Mouse (Mus musculus) induced T-regulatory cell, adult 2 months (primary cell): ENCODE measurements around the gene Rgs6.
A peak's percentile ranks its signal among the peaks of the same experiment; 100 is the strongest.

ENCODE experiments used
- DNase-seq: peaks from one replicate; pipeline ENCODE4 v3.0.0-alpha.2; 2012; ENCODE audit warnings: low read depth

Rgs6 gene

GRCm38 (mm10) chr12:82588017-82588416, at the start of gene Rgs6:
Gene Rgs6 (plus strand): TSS chr12:82588292.
- no peak for DNase-seq

GRCm38 (mm10) chr12:82547127-82547526, 41.0 kb upstream of the Rgs6 start:
- no peak for DNase-seq

- no peak for DNase-seq
Observed at GRCm38 (mm10) chr12:82549228-82549627, 38.9 kb upstream of the Rgs6 start.

- DNase-seq = no peak
Observed at GRCm38 (mm10) chr12:82550076-82550475, 38.0 kb upstream of the Rgs6 start.

- no peak for DNase-seq
Observed at GRCm38 (mm10) chr12:82552376-82552775, 35.7 kb upstream of the Rgs6 start.

GRCm38 (mm10) chr12:82562916-82563315, 25.2 kb upstream of the Rgs6 start:
- DNase-seq = no peak

- peak; percentile 3 for DNase-seq
Observed at GRCm38 (mm10) chr12:82568370-82568769, 19.7 kb upstream of the Rgs6 start.

GRCm38 (mm10) chr12:82572706-82573105, 15.4 kb upstream of the Rgs6 start:
- no peak for DNase-seq

GRCm38 (mm10) chr12:82586592-82586991, 1.5 kb upstream of the Rgs6 start:
- DNase-seq = no peak

GRCm38 (mm10) chr12:82587348-82587895, 670 bp upstream of the Rgs6 start:
- DNase-seq = no peak

- DNase-seq = no peak
Observed at GRCm38 (mm10) chr12:82588846-82589630, 946 bp downstream of the Rgs6 start.

GRCm38 (mm10) chr12:82599011-82599410, 10.9 kb downstream of the Rgs6 start:
- DNase-seq = no peak

GRCm38 (mm10) chr12:82600406-82600805, 12.3 kb downstream of the Rgs6 start:
- DNase-seq = no peak

- DNase-seq = no peak
Observed at GRCm38 (mm10) chr12:82602823-82603222, 14.7 kb downstream of the Rgs6 start.

GRCm38 (mm10) chr12:82603308-82603707, 15.2 kb downstream of the Rgs6 start:
- no peak for DNase-seq

GRCm38 (mm10) chr12:82603979-82604378, 15.9 kb downstream of the Rgs6 start:
- no peak for DNase-seq

GRCm38 (mm10) chr12:82612769-82613660, 24.9 kb downstream of the Rgs6 start:
- no peak for DNase-seq

- DNase-seq = no peak
Observed at GRCm38 (mm10) chr12:82616486-82616812, 28.4 kb downstream of the Rgs6 start.

GRCm38 (mm10) chr12:82616813-82617681, 29.0 kb downstream of the Rgs6 start:
- no peak for DNase-seq

GRCm38 (mm10) chr12:82617682-82618370, 29.7 kb downstream of the Rgs6 start:
- no peak for DNase-seq

- DNase-seq = no peak
Observed at GRCm38 (mm10) chr12:82640441-82640840, 52.3 kb downstream of the Rgs6 start.
